Mouse (Mus musculus): ENCODE measurements around the gene Cer1.

Gene Cer1

DNA sequence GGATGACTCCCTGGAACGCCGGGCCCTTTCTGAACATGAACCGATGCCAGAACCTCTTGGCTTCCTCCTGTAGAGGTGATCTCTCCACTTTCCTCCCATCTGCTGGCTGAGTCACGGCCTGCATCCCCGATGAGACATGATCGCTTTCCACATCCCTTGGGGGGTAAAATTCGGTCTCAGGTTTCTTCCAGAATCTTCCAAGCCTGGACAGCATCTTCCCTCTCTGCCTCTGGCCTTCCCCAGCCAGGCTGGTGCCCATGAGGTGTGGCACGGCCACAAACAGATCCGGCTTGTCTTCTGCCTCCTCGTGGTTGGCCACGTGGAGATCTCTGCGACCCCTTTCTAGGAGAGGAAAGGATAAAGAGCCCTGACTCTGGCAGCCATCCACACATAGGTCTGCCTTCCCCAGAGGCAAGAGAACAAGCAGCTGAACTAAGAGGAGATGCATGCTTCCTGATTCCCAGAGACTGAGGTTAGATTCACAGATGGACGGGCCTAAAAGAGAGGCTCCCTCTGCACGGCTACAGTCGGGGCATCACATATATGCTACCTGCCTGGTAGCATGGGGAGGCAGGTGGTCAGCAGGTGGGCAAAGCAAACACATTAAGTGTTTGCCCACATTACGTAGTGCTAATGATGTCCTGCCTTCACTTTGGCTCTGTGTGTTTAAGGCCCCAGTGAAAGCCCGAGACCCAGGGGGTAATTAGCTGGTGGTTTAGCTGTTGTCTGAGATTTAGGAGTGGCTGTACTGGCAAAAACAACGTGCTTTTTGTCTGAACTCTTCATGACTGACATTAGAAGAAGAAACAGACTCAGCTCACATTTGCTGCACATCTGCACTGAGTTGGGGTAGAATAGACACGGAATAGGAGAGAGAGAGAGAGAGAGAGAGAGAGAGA, at the start of gene Cer1:
TSS of gene Cer1 (minus strand) at position 513 of the 899 bp plus-strand sequence.
- no peak for DNase-seq (ENCODE audit: low spot score)

DNA sequence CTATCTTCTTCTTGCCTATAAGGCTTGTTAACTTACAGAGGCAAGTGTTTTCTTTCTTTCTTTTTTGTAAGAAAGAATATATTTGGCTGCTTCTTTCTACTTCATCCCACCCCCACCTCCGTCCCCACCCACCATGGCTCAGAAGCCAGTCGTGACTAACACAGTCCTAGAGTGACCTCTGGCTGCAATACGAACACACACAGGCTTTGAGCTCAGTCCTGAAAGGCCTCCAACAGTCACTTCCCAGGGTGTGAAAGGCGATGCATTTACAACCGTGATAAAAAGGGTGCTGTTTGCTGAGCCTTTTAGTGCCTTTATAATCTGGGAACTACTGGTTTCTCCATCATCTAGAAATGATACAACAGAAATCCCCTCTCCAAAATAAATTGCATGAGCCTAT, 49.4 kb upstream of the Cer1 start:
- DNase-seq (ENCODE audit: low spot score), result no peak

DNA sequence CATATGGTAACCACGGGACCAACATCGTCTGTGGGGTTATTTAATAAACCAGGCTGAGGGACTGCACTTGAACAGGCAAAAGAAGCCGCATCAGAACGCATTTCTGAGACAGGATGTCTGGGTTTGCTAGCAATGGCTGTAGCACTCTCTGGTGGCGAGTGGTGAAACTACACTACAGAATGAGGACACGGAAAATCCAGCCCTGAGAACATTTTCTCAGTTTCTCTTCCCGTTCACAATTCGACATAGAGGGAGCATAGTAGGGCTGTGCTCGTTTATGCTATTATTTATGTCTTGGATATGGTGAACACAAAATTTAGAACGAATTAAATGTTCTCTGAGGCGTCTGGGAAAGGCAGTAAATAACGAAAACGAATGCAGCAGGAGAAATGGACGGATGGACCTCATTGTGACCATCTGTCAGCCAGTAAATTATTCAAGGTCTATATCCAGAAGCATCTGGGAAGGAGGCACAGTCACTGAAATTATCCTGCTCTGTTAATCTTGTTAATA, 48.8 kb upstream of the Cer1 start:
- peak; percentile 86 for DNase-seq (ENCODE audit: low spot score)

DNA sequence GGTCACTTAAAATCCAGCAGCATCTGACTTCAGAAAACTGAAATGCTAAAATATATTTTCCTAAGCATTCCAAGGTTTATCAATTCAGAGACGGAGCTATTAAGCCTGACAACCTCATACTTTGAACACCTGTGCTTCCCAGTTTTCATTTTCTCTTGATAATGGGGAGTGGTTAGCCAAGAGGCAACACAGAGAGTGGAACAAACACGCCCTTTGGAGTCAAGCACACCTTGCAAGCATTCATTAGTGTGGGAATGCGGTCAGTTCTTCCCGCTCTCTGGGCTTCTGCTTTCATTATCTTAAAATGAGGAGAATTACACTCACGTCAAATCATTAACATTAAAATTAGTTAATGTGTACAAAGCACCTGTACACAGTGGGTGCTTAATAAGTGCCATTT, 45.1 kb upstream of the Cer1 start:
- no peak for DNase-seq (ENCODE audit: low spot score)

DNA sequence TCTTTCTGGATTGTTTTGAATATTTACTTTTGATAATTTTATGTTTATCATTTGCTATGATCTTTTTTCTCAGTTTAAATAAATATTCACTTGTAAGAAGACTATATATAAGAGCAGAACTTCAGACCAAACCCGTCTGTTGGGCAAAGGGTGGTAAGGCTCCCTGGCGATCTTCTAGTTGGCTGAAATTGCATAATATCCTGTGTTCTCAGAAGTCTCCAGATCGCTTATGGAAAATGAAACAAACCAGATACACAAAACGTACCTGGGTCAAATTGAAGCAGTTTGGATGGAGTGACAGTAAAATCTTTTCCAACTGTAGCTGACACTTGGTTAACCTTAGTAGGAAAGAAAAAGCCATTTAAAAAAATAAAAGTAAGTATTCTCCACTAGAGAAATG, 37.0 kb upstream of the Cer1 start:
- DNase-seq (ENCODE audit: low spot score), result no peak

DNA sequence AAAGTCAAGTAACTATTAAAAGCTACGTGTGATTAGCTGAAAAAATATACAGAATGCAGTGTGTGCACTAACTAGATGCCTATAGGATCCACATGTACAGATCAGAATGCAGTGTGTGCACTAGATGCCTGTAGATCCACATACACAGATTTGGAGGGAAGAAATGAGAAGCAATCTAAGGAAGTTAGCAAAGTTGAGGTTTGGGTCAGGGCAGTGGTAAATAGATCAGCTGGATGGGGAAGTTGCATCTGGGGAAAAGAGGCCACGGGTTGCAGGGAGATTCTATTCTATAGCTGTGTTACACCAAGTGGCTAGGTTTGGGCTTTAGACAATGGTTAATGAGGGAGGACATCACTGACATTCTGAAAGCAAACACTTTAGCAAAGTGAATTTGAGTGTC, 33.7 kb upstream of the Cer1 start:
- DNase-seq (ENCODE audit: low spot score), result no peak

DNA sequence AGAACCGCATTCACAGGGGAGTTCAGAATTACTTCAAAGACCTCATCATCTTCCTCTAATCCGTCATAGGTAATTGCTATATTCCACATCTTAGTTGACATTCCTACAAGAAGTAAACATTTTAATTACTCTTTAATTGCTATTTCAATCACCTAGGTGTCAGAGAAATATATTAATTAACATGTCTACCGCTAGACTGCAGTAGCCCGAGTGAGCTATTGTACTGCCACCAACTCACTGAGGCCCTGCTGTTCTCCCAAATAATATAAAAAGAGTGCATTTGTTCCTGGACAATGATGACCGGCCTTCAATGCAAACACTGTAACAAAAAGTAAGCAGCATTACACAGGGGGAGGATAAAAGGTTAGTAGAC, 31.7 kb upstream of the Cer1 start:
- no peak for DNase-seq (ENCODE audit: low spot score)

DNA sequence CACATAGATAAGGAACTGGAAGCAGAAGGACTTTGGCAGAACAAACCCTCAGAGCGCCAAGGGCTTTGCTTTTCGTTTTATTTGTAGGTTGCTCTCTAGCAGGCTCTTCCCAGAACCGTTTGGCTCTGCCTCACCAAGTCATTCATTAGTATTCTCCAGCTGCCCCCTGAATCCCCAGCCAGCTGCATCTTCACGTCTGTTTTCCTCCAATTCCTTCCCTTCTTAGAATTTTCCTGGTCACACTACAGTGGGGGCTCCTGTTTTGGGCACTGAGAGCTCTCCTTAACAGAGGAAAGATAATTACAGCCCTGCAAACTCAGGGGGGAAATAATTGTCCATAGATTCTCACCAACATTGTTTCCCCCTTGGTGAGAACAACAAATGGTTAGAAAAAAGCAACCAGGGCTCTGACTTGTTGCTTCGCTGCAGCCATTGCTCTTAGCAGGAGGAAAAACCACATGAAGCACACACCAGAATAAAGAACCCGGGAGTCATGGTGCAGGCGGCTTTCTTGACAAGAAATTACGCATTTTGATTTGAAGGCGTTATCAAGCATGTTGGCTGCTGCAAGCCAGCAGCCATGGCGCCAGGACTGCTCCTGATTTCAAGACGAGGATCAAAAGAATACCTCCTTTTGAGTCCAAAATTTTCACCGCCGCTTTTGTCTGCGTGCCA, 31.2 kb upstream of the Cer1 start:
- peak; percentile 27 for DNase-seq (ENCODE audit: low spot score)

DNA sequence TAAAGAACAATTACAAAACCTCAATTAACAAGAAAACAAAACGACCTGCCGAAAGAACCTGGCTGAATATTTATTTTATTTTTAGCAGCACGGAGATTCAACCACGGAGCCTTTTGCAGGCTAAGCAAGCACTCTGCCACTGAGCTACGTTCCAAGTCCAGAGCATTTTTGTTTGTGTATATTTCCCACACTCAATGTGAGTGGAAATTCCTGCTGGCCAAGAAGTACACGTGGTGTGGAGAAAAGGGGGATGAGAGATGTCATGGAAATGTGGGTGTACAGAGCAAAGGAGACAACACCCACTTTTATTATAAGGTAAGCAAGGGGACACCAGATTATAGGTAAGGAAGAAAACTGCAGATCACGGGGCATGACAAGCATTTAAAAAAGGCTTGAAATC, 30.6 kb upstream of the Cer1 start:
- no peak for DNase-seq (ENCODE audit: low spot score)

DNA sequence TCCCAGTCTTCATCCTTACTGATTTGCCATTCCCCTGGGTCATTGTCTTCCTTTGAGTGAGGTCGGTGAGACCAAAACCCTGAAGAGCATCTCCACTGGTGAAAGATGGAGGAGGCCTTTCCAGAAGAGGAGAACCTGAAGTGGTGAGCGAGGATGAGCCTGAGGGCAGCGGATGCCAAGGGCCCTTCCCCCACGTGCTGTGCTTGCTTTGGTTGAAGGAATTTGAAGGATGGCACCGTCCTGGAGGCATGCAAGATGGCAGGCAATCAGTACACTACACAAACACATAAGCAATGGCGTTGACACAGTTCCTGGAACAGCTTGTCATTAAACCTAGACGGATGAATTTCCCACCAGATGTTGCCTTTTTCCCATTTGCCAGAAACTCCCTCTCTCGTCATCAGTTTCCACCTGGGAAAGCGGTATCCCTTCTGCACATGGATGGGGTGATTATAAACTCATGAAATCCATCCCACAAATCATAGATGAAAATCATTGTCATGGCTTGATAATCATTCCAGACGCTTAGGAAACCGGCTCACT, 29.7 kb upstream of the Cer1 start:
- no peak for DNase-seq (ENCODE audit: low spot score)

DNA sequence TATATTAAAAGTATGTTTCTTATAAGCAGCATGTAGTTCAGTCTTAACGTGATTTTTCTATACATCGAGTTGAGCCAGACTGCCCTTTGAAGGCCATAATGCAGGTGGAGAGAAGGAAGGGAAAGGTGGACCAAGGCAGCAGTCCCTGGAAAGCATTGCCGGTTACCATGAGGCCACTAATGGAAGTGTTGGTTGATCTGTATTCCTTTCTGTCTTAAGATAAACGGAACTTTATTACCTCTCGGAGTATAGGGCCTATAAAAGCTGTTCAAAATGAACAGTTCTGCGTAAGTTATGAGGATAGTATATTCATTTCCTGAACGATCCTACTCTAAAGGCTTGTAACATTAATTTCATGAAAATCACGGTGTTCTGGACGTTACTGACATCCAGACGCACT, 10.3 kb upstream of the Cer1 start:
- no peak for DNase-seq (ENCODE audit: low spot score)

DNA sequence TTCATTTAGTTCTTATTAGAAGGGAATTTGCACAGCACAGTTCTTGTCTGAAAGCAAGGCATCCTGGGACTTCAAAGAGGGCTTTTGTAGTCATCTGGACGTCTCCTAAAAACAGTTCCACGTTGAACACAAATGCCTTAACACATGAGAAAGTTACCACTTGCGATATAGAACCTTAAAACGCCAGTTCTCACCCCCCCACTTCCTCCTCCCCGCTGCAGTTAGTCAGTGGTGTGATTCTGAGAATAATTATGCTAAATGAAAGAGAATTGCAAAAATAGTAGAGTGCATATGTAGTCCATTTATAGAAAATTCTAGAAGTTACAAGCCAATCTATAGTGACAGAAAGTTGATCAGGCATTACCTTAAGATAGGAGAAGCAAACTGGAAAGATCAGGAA, 7.3 kb upstream of the Cer1 start:
- DNase-seq (ENCODE audit: low spot score), result no peak

DNA sequence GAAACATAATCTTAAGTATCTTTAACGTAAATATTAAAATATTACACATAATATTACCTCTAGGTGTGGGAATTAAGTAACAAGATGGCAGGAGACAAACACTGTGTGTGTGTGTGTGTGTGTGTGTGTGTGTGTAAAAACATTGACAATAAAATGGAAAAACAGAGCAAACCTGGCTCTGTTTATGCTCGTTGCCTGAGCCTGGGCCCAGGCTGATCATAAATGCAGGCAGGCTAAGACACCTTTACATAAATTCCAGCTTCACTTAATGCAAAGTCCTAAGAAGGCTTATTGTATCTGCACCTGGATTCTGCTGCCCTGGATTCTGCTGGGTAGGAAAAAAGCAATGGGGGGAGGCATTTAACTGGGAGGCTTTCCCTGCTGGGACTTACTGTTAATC, 6.6 kb upstream of the Cer1 start:
- no peak for DNase-seq (ENCODE audit: low spot score)

DNA sequence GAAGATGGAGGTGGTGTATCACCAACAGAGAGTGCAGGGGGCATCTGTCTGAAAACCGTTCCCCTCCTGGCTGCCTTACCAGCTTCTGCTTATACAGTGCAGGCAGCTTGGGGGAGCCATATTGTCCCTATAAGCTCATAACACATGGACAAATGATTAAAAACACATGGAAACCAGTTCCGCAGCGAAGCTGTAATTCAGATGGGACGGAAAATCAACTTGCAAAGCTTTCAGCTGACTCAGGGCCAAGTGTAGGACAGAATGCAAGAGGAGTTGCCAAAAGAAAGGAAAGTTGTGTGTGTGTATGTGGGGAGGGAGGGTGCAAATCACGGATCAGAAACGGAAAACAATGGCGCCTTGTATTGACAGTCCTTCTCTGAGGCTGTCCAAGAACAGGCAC, 6.1 kb upstream of the Cer1 start:
- DNase-seq (ENCODE audit: low spot score), result peak; percentile 14

DNA sequence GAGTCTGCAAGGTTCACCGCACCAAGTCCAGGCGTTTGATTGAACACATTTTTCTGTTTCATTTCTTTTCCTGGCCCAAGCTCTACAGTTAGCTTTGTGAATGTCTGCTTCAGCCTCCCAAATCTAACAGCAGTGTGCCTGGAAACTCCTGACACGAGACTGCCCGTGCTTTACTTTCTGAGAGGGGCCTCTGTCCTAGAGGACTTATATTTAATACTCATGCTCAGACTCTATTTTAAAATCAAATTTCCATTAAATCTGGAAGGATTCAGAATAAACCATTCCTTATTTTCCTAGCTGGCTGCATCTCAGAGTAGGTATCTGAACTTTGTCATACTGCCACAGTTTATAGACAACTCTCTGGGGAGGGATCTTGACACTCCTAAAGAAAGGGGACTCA, 5.6 kb upstream of the Cer1 start:
- no peak for DNase-seq (ENCODE audit: low spot score)

DNA sequence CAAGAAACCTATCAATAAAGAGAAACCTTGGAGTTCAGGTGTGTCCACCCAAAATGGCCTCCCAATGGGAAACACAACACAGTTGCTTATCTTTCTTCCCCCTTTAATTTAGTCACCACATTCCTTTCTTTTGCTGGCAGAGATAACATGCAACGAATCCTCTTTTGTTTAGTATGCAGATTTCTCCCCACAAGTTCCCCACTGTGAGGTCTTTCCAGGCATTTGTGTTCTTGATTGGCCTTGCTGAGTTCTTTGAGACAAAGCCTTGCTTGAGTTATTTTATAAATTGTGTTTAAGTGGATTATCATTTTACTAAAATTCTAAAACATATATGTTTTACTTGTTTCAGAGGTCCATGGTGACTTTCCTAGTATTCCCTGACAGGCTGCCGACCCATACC, 1.2 kb upstream of the Cer1 start:
- no peak for DNase-seq (ENCODE audit: low spot score)

DNA sequence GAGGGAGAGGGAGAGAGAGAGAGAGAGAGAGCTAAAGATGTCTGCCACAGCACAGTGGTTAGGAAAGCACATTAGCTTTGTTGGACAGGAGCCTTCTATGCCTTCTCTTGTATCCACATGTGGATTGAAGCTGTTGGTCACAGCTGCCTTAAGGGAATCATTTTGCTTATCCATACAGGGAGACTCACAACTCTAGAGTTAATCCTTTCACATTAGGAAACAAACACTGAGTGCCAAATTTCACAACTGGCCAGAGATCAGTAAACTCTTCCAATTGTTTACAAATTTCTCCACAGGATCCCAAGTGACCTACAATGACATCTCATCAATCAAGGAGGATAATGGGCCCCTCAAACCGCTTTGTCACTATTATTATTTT, 576 bp upstream of the Cer1 start:
- DNase-seq (ENCODE audit: low spot score), result no peak

DNA sequence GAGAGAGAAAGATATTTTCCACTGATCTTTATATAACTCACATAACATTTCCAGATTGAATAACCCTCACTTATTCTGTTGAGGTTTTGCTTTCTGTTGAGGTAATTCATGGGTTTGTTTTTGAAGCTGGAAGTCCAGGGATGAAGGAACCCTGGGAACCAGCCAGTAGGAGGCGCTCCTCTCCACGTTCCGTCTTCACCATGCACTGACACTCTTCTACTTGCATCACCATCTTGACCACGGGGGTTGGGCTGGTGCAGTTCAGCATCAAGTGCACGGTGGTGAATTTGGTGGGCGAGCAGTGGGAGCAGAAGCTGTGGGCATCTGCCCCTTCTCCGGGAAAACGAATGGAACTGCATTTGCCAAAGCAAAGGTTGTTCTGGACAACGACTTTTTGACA, 2.4 kb downstream of the Cer1 start:
- no peak for DNase-seq (ENCODE audit: low spot score)

DNA sequence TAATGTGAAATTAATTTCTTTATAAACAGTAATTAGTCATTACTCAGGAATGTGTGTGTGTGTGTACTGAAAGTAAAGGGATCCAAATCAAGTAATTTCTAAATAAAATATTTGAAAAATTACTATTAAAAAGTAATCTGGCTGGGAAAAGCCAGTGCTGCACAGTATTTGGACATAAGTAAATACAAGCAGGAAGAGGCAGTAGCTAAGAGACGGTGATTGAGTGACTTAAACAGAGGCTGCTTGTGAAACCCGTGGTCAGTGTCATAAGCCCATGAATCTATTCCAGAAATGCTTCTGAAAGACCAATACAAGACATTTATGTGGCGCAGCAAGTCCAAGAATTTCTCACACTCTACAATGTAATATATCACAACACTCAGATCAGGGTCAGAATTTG, 3.6 kb downstream of the Cer1 start:
- DNase-seq (ENCODE audit: low spot score), result no peak

DNA sequence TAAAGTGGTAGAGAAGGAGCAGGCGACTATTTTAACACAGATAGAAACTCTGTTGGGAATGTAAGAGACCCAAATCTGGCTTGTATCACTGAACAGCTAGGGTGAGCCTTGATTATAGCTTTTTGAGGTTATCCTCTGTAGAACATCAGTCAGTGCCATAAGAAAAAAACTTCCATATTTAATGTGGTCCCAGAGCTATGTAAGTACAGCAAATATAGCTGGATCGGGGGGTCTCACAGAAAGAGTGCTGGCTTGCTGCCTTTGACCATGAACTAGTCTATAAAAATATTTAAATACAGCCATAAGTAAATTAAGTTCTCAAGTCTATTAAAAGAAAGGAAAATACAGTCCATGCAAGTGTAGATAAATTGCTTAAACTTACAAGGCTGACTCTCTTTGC, 4.7 kb downstream of the Cer1 start:
- DNase-seq (ENCODE audit: low spot score), result no peak

DNA sequence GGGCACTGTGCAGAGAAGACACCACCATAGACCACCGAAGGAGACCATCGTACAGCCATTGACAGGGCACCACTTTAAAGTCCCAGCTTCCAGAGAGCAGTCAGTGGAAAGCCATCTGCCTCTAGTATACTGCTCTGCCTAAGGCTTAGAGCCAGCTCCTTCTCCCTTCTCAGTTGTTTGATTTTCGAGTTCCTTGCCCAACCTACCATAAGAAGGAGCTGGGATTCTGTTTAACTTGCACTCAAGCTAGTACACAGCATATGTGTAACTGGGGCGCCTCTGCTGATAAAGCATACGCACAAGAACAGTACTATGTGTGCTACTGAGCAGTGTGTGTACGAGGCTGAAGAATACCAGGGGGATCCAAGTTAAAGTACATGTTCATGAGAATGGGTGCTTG, 5.8 kb downstream of the Cer1 start:
- DNase-seq (ENCODE audit: low spot score), result peak; percentile 11

DNA sequence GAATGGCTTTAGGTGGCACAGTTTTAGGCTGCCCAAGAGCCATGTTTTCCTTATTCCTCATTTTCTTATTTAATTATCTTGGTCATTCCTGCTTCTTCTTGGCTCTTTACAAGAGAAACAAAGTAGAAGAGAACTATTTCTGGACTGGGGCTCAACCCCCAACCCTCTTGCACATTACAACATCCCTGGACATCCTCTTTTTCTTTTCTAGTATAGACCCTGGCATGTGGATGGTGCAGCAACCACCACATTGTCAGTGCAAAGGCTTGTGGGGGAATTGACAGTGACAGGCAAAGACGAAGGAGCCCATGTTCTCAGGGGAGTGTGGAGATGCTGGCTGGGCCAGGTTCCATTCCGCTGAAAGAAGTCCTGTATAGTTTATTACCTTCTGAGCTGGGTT, 8.3 kb downstream of the Cer1 start:
- DNase-seq (ENCODE audit: low spot score), result no peak

DNA sequence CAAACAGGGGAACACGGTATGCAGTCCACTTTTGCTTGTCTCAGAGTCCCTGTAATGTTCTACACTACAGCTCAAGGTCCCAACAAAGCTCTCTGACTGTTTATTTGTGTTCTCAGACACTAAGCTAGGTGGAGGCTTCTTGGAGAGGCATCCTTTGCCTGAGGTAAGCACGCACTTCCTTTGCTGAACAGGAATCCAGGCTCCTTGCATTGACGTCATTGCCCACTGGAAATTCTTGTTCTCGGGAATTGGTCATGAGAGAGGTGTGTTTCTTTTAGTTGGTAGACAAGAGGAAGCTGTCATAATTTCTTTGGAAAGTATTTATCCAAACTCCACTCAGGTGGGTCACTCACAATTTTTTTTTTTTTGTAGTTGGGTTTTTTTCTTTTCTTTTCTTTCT, 9.4 kb downstream of the Cer1 start:
- no peak for DNase-seq (ENCODE audit: low spot score)

Measured in layer of hippocampus, adult 11-12 months (tissue).